Mouse (Mus musculus) colon, adult 2 months (tissue): ENCODE data around the gene Krt77. TPM values are rescaled to one million over a fixed set of nuclear protein-coding genes. Genes with fewer than 3 reads are reported as not detected.

ENCODE experiments used
- polyA plus RNA-seq: library from polyadenylated mRNA; depleted of rRNA; stranded (reverse); fragments of >200 nt; gene quantifications from 2 replicates; pipeline ENCODE4 v1.2.3, GENCODE M21; 2012; rRNA removed

Krt77 gene
- not detected in 2 replicates for polyA plus RNA-seq

GRCm38 (mm10) chr15:101869431-101869830 is at the start of gene Krt77:
TSS of gene Krt77 (minus strand) at chr15:101869705.

GRCm38 (mm10) chr15:101892820-101893219 is 23.3 kb upstream of the Krt77 start, which contains the start of gene Krt76:
TSS of gene Krt76 (minus strand) at chr15:101892920.

GRCm38 (mm10) chr15:101850694-101851093 is 18.8 kb downstream of the Krt77 start, which contains the start of gene Krt1:
TSS of gene Krt1 (minus strand) at chr15:101850794.

GRCm38 (mm10) chr15:101817875-101818274 is 51.6 kb downstream of the Krt77 start, which contains the start of gene Krt2:
TSS of gene Krt2 (minus strand) at chr15:101818169.

Other genes with a start within 250 kb of the Krt77 start
- gene Gm5414, start 241.5 kb downstream of the Krt77 start, polyA plus RNA-seq, result not detected in 2 replicates
- not detected in 2 replicates for gene Gm5478, start 222.3 kb downstream of the Krt77 start, polyA plus RNA-seq
- not detected in 2 replicates for gene Krt6b, start 189.4 kb downstream of the Krt77 start, polyA plus RNA-seq
- 0.06 TPM in 1 of 2 replicates, not detected in the other for gene Krt6a, start 175.4 kb downstream of the Krt77 start, polyA plus RNA-seq
- 0.08 and 0.44 TPM in 2 replicates for gene Krt5, start 156.8 kb downstream of the Krt77 start, polyA plus RNA-seq
- gene Krt71, start 126.6 kb downstream of the Krt77 start, polyA plus RNA-seq, result not detected in 2 replicates
- not detected in 2 replicates for gene Krt72, start 83.2 kb downstream of the Krt77 start, polyA plus RNA-seq
- not detected in 2 replicates for gene Krt73, start 67.4 kb downstream of the Krt77 start, polyA plus RNA-seq
- 0.03 TPM in 1 of 2 replicates, not detected in the other for gene Krt2, start 51.5 kb downstream of the Krt77 start, polyA plus RNA-seq
- gene Krt1, start 18.9 kb downstream of the Krt77 start, polyA plus RNA-seq, result 0.24 TPM in 1 of 2 replicates, not detected in the other
- gene Krt76, start 23.2 kb upstream of the Krt77 start, polyA plus RNA-seq, result not detected in 2 replicates
- not detected in 2 replicates for gene Krt4, start 55.0 kb upstream of the Krt77 start, polyA plus RNA-seq
- gene Krt79, start 70.6 kb upstream of the Krt77 start, polyA plus RNA-seq, result 0.15 and 0.23 TPM in 2 replicates
- 0.15 and 0.17 TPM in 2 replicates for gene Krt78, start 84.6 kb upstream of the Krt77 start, polyA plus RNA-seq
- gene Krt8, start 134.8 kb upstream of the Krt77 start, polyA plus RNA-seq, result 3,836 and 3,988 TPM in 2 replicates
- 353 and 412 TPM in 2 replicates for gene Krt18, start 158.5 kb upstream of the Krt77 start, polyA plus RNA-seq
- gene Eif4b, start 204.1 kb upstream of the Krt77 start, polyA plus RNA-seq, result 58.9 and 64.5 TPM in 2 replicates
- 53.3 and 67.4 TPM in 2 replicates for gene Tns2, start 230.7 kb upstream of the Krt77 start, polyA plus RNA-seq